Mouse (Mus musculus): Measurements from ENCODE around the gene Nptn.

Nptn gene

DNA sequence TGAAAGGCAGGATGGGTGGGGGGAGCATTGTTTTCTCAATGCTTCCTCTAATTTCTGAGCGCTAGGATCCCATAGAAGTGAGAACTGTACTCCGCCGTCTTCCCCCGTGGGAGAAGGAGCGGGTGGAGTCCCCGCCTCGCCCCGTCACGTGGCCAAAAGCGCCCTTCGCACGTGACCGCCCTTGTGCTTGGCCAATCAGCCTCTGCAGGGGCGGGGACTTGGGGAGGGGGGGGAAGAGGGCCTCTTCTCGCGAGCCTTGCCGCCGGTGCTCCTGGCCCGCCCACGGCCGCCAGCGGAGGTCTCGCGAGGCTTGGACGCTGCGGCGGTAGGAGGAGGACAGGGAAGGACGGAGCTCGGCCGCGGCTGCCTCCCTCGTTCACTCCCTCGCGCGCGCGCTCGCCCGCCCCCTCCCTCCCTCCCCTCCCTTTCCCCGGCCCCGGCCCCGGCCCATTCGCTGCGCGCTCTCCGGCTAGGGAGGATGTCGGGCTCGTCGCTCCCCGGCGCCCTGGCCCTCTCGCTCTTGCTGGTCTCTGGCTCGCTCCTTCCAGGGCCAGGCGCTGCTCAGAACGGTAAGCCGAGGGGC lies at the start of gene Nptn:
TSS of gene Nptn (plus strand) at position 283 of the 583 bp plus-strand sequence.
- DNase-seq (ENCODE audit: low read depth, low spot score): peak; percentile 94

DNA sequence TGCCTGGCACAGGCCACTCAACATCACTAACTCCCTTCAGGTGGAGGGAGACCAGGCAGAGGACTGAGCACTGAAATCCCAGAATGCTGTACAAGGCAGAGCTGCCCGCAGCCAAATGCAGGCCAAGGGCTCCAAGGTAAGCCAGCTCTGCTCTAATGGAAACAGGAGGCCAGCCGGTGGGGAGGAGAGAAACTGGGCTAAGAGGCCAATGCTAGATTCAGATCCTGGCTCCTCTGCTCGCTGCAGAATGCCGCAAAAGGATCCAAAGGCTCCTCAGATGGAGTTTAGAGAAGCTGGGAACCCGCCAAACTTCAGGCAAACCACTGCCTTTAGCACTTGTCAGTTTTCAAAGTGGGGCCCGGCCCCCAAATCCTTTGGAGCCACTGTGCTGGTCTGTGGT lies 48.7 kb upstream of the Nptn start:
- no peak for DNase-seq (ENCODE audit: low read depth, low spot score)

DNA sequence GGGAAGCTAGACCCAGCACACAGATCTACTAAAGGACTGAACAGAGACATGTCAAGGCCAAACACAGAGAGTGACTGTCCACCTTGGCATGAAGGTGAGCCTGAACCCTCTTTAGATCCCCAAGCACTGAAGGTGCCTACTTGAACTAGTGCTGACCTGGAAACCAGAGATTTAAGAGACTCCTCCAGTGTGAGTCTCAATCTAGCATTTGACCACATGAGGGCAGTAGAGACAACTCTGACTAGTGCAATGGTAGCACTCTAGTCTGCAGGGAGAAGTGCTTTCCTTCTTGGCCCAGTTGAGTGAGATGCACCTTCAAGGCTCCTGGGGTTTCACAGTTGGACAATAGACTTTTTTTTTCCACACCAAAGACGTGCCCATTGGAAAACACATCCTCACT lies 47.3 kb upstream of the Nptn start:
- DNase-seq (ENCODE audit: low read depth, low spot score): peak; percentile 25

DNA sequence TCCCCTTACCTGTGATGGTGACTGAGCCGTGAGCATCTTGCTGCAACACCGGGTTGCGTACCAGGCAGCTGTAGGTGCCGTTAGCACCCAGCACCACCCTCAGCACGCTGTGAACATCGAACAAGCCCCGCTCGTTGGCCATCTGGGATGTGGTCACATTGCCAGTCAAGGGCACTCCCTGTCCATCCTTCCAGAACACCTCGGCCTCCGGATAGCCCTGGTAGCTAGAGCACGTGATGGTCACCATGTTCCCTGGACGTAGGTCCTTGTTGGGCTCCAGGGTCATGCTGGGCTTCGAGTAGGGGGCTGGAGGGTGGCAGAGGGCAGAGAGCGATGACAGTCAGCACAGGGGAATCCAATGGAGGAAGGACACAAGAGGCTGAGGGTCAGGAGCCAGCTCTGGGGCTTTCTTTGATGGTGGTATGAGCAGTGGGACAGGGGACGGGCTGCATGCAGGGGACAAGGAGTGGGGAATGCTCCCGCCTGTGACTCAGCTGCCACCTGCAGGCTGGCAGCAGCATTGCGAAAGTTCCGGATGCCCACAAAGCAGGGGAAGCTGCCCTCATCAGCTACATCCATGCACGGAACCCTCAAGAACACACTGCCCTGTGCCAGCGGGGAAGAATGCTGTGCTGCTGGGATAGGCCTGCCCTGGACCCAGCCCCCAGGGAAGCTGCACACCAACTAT lies 46.4 kb upstream of the Nptn start:
- DNase-seq (ENCODE audit: low read depth, low spot score): no peak

DNA sequence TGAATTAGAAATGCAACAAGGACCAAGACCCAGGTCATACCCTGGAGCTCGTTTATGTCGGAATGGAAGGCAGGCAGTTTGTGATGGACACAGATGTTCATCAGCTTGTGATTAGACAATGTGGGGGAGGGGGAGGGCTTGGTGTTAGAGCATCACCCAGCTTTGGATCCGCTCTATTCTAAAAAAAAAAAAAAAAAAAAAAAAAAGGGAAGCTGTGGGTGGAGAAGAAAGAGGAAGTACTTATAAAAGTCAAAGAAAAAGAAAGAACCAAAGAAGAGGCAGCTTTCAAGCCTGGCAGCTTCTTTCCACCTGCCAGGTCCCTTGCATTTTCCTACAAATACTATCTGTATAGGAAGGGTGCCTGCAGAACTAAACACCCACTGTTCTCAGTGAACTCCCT lies 44.3 kb upstream of the Nptn start:
- no peak for DNase-seq (ENCODE audit: low read depth, low spot score)

DNA sequence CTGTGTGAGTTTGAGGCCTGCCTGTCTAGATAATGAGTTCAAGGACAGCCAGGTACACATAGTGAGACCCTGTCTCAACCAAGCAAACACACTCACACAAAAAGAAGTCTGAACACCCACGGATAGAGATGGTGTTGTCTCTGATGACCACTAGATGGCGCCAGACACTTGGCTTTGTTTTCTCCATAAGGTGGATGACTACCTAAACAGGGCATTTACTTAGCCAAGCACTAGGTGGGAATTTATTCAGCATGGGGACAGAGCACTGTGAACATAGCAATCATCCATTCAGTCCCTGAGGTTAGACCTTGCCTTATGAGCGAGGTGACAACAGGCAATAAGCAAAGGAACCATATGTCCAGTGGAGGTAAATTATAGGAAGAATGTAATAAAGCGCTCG lies 42.2 kb upstream of the Nptn start:
- DNase-seq (ENCODE audit: low read depth, low spot score): peak; percentile 58

DNA sequence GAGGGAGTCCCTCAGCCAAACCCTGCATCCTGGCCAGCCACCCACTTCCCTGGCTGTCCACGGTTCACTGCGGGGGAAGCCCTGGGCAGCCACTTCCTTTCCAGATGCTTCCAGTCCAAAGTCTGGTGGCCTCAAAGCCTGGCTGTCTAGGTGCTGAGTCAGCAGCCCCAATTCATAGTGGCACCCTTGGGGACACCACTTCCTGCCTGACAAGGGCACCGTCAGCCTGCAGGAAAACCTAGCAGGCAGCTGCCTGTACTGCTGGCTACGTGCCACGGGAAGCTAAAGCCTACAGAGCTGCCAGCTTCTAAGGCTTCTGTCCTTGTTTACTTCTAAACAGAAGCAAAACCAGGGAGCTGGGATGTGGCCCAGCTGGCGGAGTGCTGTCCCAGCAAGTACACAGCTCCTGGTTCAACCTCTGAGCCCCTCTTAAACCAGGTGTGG lies 40.1 kb upstream of the Nptn start:
- DNase-seq (ENCODE audit: low read depth, low spot score): no peak

DNA sequence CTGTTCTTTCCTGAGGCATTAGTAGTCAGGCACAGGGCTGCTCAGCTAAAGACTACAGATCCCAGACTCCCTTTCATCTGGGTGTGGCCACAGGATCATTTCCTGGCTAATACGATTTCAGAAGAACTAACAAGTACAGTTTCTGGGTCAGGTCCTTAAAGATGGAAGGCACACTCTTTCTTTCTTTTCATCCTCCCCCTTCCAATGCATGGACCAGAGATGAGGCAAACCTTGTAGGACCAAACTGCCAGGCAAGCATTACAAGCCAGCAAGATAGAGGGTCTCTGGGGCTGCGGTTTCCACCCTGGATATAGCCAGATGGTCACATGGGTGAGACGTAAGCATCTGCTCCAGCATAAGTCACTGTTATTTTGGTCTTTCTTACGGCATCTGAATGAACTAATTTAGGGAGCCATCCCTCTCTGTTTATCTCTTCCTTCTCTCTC lies 37.1 kb upstream of the Nptn start:
- DNase-seq (ENCODE audit: low read depth, low spot score): no peak

DNA sequence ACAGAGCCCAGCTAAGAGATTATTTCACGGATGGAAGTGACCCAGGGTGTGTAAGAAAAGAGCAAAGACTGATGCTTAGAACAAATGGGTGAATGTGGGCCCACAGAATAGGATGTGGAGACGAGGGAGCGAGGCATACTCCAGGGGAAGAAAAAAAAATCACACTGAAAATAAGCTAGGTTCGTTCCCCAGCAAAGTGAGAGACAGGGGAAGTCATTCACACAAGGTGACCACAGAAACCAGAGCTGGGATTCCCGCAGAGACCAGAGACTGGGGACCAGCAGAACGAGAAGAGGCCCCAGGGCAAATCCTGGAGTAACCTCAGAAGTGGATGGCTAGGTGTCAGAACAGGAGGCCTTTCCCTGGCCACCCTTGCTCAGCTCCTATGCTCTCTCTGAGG lies 36.6 kb upstream of the Nptn start:
- no peak for DNase-seq (ENCODE audit: low read depth, low spot score)

DNA sequence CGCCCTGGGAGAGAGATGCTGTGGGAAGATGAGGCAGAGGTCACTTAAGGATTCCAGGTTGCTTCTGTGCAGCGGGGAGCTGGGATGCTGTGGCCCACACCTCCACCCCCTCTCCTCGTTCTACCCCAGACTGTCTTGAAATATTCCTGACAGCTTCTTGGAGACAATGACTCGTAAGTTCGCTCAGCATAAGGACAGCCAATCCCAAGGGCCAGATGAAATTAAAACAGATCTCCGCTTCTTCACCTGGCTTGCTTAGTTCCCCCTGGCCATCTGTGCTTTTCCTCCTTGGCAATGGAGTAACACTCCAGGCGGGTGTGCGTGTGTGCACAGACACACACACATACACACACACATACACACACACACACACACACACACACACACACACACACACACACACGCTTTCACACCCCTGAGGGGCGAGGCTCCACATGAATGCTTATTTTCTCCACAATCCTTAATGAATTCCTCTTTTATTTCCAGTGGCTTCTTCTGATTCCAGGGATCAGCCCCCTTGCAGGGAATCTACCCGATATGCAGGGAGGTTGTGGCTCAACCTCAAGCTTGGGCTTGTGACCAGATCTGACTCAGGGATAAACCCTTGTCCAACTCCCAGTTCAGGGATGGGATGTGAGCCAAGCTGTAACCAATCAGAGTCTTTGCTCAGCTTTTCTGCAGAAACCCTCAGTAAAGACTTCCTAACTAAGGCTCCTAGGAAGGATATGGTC lies 35.2 kb upstream of the Nptn start:
- DNase-seq (ENCODE audit: low read depth, low spot score): no peak

DNA sequence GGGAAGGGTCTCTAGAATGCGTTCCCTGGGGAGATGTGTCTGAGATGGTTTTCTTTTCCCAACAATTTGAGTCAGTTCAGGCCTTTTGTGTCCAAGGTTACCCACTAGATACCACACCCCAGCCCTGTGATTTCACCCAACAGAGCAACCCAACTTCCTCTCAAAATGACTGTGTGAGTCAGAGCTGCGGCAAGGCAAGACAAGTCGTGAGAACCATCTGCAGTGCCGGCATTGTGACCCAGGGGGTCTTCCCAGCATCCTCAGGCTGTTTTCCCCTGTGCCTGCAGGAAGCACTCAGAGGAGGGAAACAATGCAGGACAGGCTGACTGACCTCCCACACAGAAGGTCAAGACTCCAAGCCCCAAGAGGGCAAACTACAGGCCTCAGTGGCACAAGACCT lies 33.1 kb upstream of the Nptn start:
- no peak for DNase-seq (ENCODE audit: low read depth, low spot score)

DNA sequence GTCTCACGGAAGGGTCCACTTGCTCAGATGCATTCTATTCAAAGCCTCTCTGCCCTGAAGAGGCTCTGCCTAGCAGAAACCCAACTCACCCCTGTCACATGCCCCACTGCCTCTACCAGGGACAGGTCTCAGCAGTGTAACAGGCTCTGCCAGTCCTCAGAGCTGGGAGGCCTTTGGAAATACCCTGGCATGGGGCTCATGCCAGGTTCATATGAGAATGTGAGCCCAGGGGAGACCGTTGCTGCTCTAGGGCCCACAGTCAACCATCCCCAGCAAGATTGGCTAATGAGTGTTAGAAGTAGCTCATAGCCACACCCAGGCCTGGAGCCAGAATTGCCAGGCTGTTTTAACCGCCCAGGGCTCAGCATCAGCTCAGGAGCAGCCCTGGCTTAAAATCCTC lies 32.3 kb upstream of the Nptn start:
- no peak for DNase-seq (ENCODE audit: low read depth, low spot score)

DNA sequence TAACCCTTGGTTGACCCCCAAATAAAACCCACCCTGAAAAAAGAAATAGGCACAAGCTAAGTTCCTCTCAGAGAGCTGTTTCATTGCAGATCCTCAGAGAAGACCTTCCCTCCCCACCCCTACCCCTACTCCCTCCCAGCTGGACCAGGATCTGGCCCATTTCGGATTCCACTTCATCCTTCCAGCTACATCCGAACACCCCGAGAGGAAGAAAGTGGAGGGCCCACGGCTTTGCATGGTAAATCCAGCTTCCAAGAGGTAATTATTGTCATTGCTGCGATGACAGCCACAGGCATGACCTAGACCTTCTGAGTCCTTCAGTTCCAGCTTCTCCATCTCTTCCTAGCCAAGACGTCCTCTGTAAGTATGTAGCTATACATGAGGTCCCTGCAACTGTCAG lies 31.1 kb upstream of the Nptn start:
- no peak for DNase-seq (ENCODE audit: low read depth, low spot score)

DNA sequence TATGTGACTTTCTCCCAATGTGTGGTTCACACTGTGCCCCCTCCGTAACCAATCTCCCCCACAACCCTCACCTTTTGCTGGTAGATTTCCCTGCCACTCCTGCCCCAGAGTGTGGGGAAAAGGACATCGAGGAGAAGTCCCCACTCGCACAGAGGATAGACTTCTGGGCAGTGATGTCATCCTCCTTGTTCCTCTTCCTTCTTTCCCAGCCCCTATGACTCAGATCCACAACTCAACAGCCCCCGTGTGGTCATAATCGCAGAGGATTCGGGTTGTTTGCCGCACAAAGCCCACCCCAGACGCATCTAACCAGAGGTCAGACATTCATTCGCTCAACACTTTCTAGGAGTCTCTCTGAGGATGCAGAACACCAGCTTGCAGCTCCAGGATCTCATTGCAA lies 30.0 kb upstream of the Nptn start:
- no peak for DNase-seq (ENCODE audit: low read depth, low spot score)

DNA sequence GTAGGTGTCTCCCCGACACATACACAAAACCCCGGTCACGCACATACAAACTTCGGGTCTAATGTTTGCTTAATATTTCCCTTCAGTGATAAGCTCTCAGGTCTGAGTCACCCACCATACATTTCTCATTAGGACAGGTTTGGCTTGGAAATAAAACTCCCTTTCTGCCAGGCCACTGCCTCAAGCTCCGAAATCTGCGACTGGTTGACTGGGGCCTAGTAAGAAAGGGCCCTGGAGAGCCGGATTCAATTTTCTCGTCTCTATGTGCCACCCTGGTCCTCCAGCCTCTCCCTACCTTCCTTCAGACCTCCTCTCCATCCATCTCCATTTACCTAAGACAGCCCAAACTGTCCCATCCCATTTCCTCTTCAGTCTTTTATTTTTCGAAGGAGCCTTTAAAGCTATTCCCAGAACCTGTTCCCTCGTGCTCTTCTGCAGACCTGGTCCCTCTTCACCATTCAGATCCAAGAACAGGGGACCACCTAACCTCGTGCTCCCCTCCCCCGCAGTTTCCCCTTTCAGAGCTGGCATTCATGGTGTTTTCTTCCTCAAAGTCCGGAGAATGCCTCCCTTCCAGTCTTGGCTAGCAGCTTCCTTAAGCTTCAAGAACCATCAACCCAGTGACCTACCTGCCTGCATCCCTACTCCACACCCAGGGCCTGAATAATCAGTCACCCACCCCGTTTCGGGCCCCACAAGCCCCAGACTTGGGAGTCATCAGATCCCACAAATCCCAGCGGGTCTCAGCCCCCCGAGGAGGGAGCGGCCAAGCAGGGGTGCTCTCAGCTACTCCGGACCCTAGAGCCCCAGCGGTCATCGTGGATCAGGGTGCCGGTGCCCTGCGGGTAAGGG lies 27.8 kb upstream of the Nptn start:
- DNase-seq (ENCODE audit: low read depth, low spot score): no peak

DNA sequence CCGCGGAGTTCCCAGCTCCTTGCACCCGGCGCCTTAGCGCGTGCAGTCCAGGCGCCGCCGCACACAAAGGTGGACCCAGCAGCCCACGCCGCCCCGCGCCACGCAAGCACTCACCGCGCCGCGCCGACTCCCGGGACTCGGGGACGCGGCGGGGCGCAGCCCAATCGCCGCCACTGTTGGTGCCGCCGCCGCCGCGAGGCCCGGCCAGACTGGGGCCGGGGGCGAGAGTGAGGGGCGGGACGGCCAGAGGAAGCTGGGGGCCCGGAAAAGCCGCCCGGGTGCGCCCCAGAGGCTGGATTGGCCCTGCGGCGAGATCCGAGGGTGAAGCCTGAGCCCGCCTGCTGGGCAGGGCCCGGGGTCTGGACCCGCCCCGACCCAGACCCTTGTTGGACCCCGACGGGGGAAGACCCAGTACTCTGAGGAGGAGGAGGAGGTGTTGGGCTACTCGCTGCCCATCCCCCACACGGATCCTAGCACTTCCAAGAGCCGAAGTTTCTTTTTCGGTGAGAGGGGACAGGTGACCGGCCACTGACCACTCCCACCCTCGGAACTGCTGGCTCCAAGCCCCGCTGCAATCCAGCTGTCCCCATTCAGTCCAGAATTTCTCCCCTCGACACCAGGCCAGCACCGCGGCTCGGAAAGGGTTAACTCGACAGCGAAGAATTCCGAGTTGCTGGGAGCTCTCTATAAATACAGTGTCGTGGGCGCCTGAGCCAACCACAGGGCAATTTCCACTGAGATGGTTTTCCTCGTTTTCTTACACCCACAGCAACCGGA lies 26.9 kb upstream of the Nptn start, which contains the start of gene Cd276:
TSS of gene Cd276 (minus strand) at position 530 of the 777 bp plus-strand sequence.
- DNase-seq (ENCODE audit: low read depth, low spot score): no peak

DNA sequence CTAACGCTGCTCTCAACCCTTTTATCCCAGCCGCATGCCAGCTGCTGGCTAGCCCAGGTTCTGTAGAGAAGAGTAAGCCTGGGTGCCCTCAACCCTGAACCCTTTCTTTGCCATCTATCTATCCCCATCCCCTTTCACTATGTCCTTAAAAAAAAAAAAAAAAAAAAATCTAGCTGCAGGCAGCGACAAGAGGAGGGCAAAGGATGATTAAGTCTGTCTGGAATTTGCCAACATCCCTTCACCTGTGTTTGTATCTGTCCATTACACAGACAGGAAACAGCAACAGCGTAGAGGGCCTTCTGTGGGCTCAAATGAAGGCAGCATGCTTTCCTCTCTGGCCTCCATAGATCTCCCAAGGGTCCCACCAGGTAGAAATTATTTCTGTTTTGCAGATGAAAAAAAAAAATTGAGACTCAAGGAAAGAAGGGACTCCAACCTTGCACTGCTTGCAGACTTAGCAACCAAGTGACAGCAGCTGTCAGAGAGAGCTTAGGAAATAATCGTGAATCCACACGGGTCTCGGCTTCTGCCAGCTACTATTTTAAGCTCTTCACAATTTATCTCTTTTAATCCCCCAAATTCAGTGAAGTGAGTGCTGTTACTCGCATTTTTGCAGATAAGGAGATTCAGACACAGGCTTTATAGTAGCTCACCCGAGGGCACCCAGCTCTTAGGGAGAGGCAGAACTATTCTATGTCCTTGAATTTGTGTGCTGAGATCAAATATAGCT lies 26.2 kb upstream of the Nptn start:
- DNase-seq (ENCODE audit: low read depth, low spot score): no peak

DNA sequence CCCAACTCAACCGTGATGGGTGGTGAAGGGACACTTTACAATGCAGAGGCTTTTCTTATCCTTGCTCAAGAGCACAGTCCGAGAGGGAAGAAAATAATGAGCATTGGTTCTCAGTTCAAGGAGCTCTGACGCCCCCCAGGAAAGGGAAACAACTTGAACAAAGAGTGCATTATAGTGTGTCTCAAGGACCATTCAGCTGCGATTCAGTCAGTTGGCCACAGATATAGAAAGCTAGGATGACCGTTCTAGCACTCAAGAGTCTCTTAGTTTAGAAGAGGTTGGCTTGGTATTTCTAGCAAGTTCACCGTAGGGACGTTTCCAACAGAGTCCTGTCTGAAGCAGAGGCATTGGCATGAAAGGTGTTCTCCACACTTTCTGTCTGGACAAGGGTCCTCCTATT lies 25.4 kb upstream of the Nptn start:
- DNase-seq (ENCODE audit: low read depth, low spot score): no peak

DNA sequence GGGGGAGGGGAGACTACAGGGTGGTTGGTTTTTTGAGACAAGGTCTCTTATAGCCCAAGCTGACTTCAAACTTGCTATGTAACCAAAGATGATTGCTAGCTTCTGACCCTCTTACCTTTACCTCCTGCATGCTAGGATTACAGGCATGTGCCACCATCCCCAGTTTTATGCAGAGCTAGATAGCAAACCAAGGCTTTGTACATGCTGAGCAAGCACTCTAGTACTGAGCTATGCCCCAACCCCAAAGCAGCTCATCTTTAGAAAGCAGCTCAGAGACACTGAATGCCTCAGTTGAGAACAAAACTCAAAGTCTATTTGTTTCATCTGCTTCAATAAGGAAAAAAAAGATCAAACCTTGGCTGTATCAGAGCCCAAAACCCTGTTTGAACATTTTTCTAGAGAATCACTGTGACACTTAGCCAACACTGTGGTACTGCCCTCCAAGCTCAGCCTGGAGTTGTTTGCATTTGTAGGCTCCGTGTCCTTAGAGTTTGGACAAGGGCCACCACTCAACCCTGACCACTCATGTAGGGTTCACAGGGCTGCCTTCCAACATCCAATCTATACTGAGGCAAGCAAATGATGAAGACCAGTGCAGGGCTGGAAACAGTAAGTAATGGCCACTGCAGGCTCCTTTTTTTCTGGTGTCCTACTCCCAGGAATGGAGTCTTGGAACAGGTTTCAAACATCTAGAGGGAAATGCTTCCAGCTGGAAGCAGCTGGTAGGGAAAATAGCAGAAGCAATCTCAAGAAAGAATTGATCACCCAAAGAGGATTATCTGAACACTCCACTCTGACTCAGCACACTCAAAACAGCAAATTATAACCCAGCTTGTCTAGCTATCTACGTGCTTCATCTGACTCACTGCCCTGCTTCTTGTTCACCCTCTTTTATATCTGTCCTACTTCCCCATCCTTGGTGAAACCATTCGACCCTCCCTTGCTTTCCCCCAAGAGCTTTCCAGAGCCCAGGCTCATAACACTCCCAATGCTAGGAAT lies 24.3 kb upstream of the Nptn start:
- no peak for DNase-seq (ENCODE audit: low read depth, low spot score)
